Mouse (Mus musculus) megakaryocyte, embryonic 14.5 days (primary cell): ENCODE measurements around the gene Noa1.

Source experiments
- FLI1 ChIP-seq: IDR thresholded peaks from 2 replicates; pipeline ENCODE4 v1.6.1; 2012; ENCODE audit warnings: low read length, inconsistent platforms, mixed read lengths
- GATA1 ChIP-seq: IDR thresholded peaks from 3 replicates; pipeline ENCODE4 v1.6.1; 2012; ENCODE audit warnings: mixed read lengths, low read length, inconsistent platforms, borderline replicate concordance

GRCm38 (mm10) chr5:77267957-77268624 lies 41.8 kb downstream of the Noa1 start:
- TF ChIP-seq FLI1: no peak
- no peak for TF ChIP-seq GATA1
